Mouse (Mus musculus) neural tube, embryonic 14.5 days (tissue): ENCODE results near the gene Olfr12. TPM values are rescaled to one million over a fixed set of nuclear protein-coding genes. Genes with fewer than 3 reads are reported as not detected.

Source experiments
- ATAC-seq: fragments of 200-750 bp; cut with Nextera tagmentation; 2 replicates; pipeline ENCODE4 v1.8.0; 2017; ENCODE audit warnings: low read depth, mild to moderate bottlenecking, moderate TSS enrichment, moderate library complexity
- H3K27ac ChIP-seq: fragments of 300-500 bp; sonication (generic); 2 replicates; pipeline ENCODE4 v1.5.1; 2014; ENCODE audit warnings: low read depth, mild to moderate bottlenecking, control low read depth, low read length, moderate library complexity, mixed read lengths
- H3K27me3 ChIP-seq: fragments of 300-500 bp; sonication (generic); 2 replicates; pipeline ENCODE4 v1.6.1; 2014; ENCODE audit warnings: low read length; ENCODE audit not compliant: control insufficient read depth, insufficient read depth
- H3K36me3 ChIP-seq: fragments of 300-500 bp; sonication (generic); 2 replicates; pipeline ENCODE4 v1.6.1; 2014; ENCODE audit warnings: low read length, mixed read lengths; ENCODE audit not compliant: control insufficient read depth, insufficient read depth
- H3K4me1 ChIP-seq: fragments of 300-500 bp; sonication (generic); 2 replicates; pipeline ENCODE4 v1.6.1; 2014; ENCODE audit warnings: low read length; ENCODE audit not compliant: control insufficient read depth, insufficient read depth
- H3K4me2 ChIP-seq: fragments of 300-500 bp; sonication (generic); 2 replicates; pipeline ENCODE4 v1.6.1; 2014; ENCODE audit warnings: mild to moderate bottlenecking, low read depth, low read length, control low read depth
- H3K4me3 ChIP-seq: fragments of 300-500 bp; sonication (generic); 2 replicates; pipeline ENCODE4 v1.5.1; 2014; ENCODE audit warnings: low read depth, low read length, control low read depth, mixed read lengths
- H3K9ac ChIP-seq: fragments of 300-500 bp; sonication (generic); replicated peaks from 2 replicates; pipeline ENCODE4 v1.6.1; 2014; ENCODE audit warnings: low read depth, mild to moderate bottlenecking, control low read depth, low read length, mixed read lengths
- H3K9me3 ChIP-seq: fragments of 300-500 bp; sonication (generic); 2 replicates; pipeline ENCODE4 v1.6.1; 2016; ENCODE audit warnings: low read length; ENCODE audit not compliant: control insufficient read depth
- WGBS: fragments of 180-500 bp; shearing (Covaris S2); extraction: QIAGEN DNeasy Blood & Tissue Kit; methylation state at CpG from one replicate; pipeline ENCODE4 v1.1.7; 2014; 5-methylcytosine and 5-hydroxymethylcytosine counted together
- polyA plus RNA-seq: library from polyadenylated mRNA; unstranded; fragments of >200 nt; fragmentation: Nextera tagmentation; extraction: Ambion mirVana; gene quantifications from 2 replicates; pipeline ENCODE4 v1.2.1, GENCODE M21; 2014

Gene Olfr12
- not detected in 2 replicates for polyA plus RNA-seq

GRCm38 (mm10) chr1:92617488-92617887, at the start of gene Olfr12:
Gene Olfr12 (plus strand): TSS chr1:92617788.
- Histone ChIP-seq H3K4me2 (no peak within 1 kb of the TSS), H3K27me3 (no peaks in the 10 kb centered on the region), H3K4me3 (no peak within 1 kb of the TSS), H3K9ac (no peak within 1 kb of the TSS), H3K36me3 (no peaks in the 10 kb centered on the region), H3K9me3 (no peaks in the 10 kb centered on the region), H3K4me1 (no peaks in the 10 kb centered on the region), H3K27ac (no peak within 1 kb of the TSS)
- ATAC-seq, result no peak
- 48% methylated on average over 2 of the region's 2 CpGs for WGBS

- Histone ChIP-seq H3K9ac (no peak within 1 kb of the TSS), H3K4me3 (no peak within 1 kb of the TSS), H3K36me3 (no peaks in the 10 kb centered on the region), H3K27ac (no peak within 1 kb of the TSS), H3K27me3 (no peaks in the 10 kb centered on the region), H3K9me3 (no peaks in the 10 kb centered on the region), H3K4me1 (no peaks in the 10 kb centered on the region), H3K4me2 (no peak within 1 kb of the TSS)
- no peak for ATAC-seq
- 90% methylated on average over 3 of the region's 3 CpGs for WGBS
These were observed 46.6 kb upstream of the Olfr12 start, which contains the start of gene Olfr1413 for GRCm38 (mm10) chr1:92571022-92571421. Gene Olfr1413 (plus strand): TSS chr1:92571322.

GRCm38 (mm10) chr1:92585479-92585878, 32.1 kb upstream of the Olfr12 start, which contains the start of gene Olfr1412:
Gene Olfr1412 (plus strand): TSS chr1:92585779.
- Histone ChIP-seq H3K9ac (no peak within 1 kb of the TSS), H3K9me3 (no peaks in the 10 kb centered on the region), H3K4me2 (no peak within 1 kb of the TSS), H3K4me1 (no peaks in the 10 kb centered on the region), H3K27me3 (no peaks in the 10 kb centered on the region), H3K36me3 (no peaks in the 10 kb centered on the region), H3K27ac (no peak within 1 kb of the TSS), H3K4me3 (no peak within 1 kb of the TSS)
- ATAC-seq, result no peak
- 93% methylated on average over 2 of the region's 2 CpGs for WGBS

- H3K9me3 ChIP-seq, result no peaks in the 10 kb centered on the region
- no peak within 1 kb of the TSS for H3K9ac ChIP-seq
- no peak within 1 kb of the TSS for H3K4me3 ChIP-seq
- ATAC-seq, result no peak
- no peaks in the 10 kb centered on the region for H3K36me3 ChIP-seq
- no peak within 1 kb of the TSS for H3K27ac ChIP-seq
- H3K27me3 ChIP-seq, result no peaks in the 10 kb centered on the region
- H3K4me2 ChIP-seq, result no peak within 1 kb of the TSS
- H3K4me1 ChIP-seq, result no peaks in the 10 kb centered on the region
These were observed 23.5 kb upstream of the Olfr12 start, which contains the start of gene Olfr1411 for GRCm38 (mm10) chr1:92594111-92594510. Gene Olfr1411 (plus strand): TSS chr1:92594411.

GRCm38 (mm10) chr1:92596019-92596418, 21.6 kb upstream of the Olfr12 start:
- 91% methylated on average over 3 of the region's 3 CpGs for WGBS
- no peaks in the 10 kb centered on the region for H3K9me3 ChIP-seq
- H3K4me3 ChIP-seq, result no peak overlapping the region
- no peaks in the 10 kb centered on the region for H3K4me1 ChIP-seq
- no peak overlapping the region for H3K27ac ChIP-seq
- no peak for ATAC-seq
- no peak overlapping the region for H3K4me2 ChIP-seq
- H3K27me3 ChIP-seq, result no peaks in the 10 kb centered on the region
- H3K36me3 ChIP-seq, result no peaks in the 10 kb centered on the region
- no peak overlapping the region for H3K9ac ChIP-seq

GRCm38 (mm10) chr1:92605482-92605881, 12.1 kb upstream of the Olfr12 start, which contains the start of gene Olfr1410:
Gene Olfr1410 (plus strand): TSS chr1:92605782.
- Histone ChIP-seq H3K9ac (no peak within 1 kb of the TSS), H3K27me3 (no peaks in the 10 kb centered on the region), H3K9me3 (no peaks in the 10 kb centered on the region), H3K4me2 (no peak within 1 kb of the TSS), H3K36me3 (no peaks in the 10 kb centered on the region), H3K4me1 (no peaks in the 10 kb centered on the region), H3K27ac (no peak within 1 kb of the TSS), H3K4me3 (no peak within 1 kb of the TSS)
- no peak for ATAC-seq
- 85% methylated on average over 1 of the region's 1 CpGs for WGBS

- no peaks in the 10 kb centered on the region for H3K27me3 ChIP-seq
- no peaks in the 10 kb centered on the region for H3K4me1 ChIP-seq
- no peaks in the 10 kb centered on the region for H3K36me3 ChIP-seq
- ATAC-seq, result no peak
- no peak overlapping the region for H3K4me2 ChIP-seq
- H3K4me3 ChIP-seq, result no peak overlapping the region
- 77% methylated on average over 4 of the region's 4 CpGs for WGBS
- H3K9ac ChIP-seq, result no peak overlapping the region
- no peaks in the 10 kb centered on the region for H3K9me3 ChIP-seq
- no peak overlapping the region for H3K27ac ChIP-seq
These were observed 9.9 kb upstream of the Olfr12 start for GRCm38 (mm10) chr1:92607711-92608110.

GRCm38 (mm10) chr1:92611008-92611407, 6.6 kb upstream of the Olfr12 start:
- H3K9ac ChIP-seq, result no peak overlapping the region
- no peaks in the 10 kb centered on the region for H3K27me3 ChIP-seq
- H3K9me3 ChIP-seq, result no peaks in the 10 kb centered on the region
- no peak overlapping the region for H3K27ac ChIP-seq
- no peaks in the 10 kb centered on the region for H3K36me3 ChIP-seq
- no peak for ATAC-seq
- 8% methylated on average over 5 of the region's 5 CpGs for WGBS
- no peaks in the 10 kb centered on the region for H3K4me1 ChIP-seq
- no peak overlapping the region for H3K4me3 ChIP-seq
- no peak overlapping the region for H3K4me2 ChIP-seq

- ATAC-seq, result no peak
- Histone ChIP-seq H3K4me3 (no peak overlapping the region), H3K9ac (no peak overlapping the region), H3K27ac (no peak overlapping the region), H3K27me3 (no peaks in the 10 kb centered on the region), H3K4me2 (no peak overlapping the region), H3K9me3 (no peaks in the 10 kb centered on the region), H3K4me1 (no peaks in the 10 kb centered on the region), H3K36me3 (no peaks in the 10 kb centered on the region)
- 38% methylated on average over 4 of the region's 4 CpGs for WGBS
These were observed 4.4 kb upstream of the Olfr12 start for GRCm38 (mm10) chr1:92613175-92613574.
